Mouse (Mus musculus) cerebral cortex, adult 2 months (tissue): ENCODE data around the gene Xrcc3.

Experiments
- WGBS: fragments of 180-500 bp; shearing (Covaris S2); methylation state at CpG from one replicate; pipeline ENCODE4 v1.1.7; 2018; 5-methylcytosine and 5-hydroxymethylcytosine counted together

The Xrcc3 gene

GRCm38 (mm10) chr12:111816528-111816927 lies 2.9 kb upstream of the Xrcc3 start:
- WGBS = 36% methylated on average over 13 of the region's 13 CpGs

- WGBS = 34% methylated on average over 19 of the region's 19 CpGs
Observed at GRCm38 (mm10) chr12:111814769-111815762, 1.4 kb upstream of the Xrcc3 start.

GRCm38 (mm10) chr12:111813111-111813765 lies 435 bp downstream of the Xrcc3 start:
- 5% methylated on average over 27 of the region's 27 CpGs for WGBS

- 72% methylated on average over 12 of the region's 12 CpGs for WGBS
Observed at GRCm38 (mm10) chr12:111812611-111813010, 1.1 kb downstream of the Xrcc3 start.

GRCm38 (mm10) chr12:111812075-111812474 lies 1.6 kb downstream of the Xrcc3 start:
- 89% methylated on average over 13 of the region's 13 CpGs for WGBS

- whole genome bisulfite sequencing = 3% methylated on average over 9 of the region's 9 CpGs
Observed at GRCm38 (mm10) chr12:111809762-111810161, 3.9 kb downstream of the Xrcc3 start.

- 77% methylated on average over 6 of the region's 6 CpGs for WGBS
Observed at GRCm38 (mm10) chr12:111808775-111809174, 4.9 kb downstream of the Xrcc3 start.

- 82% methylated on average over 5 of the region's 5 CpGs for WGBS
Observed at GRCm38 (mm10) chr12:111803538-111803937, 10.1 kb downstream of the Xrcc3 start.

- WGBS = 54% methylated on average over 10 of the region's 10 CpGs
Observed at GRCm38 (mm10) chr12:111800459-111801183, 13.1 kb downstream of the Xrcc3 start.

- 77% methylated on average over 13 of the region's 13 CpGs for WGBS
Observed at GRCm38 (mm10) chr12:111798493-111798892, 15.2 kb downstream of the Xrcc3 start.

- 50% methylated on average over 8 of the region's 8 CpGs for whole genome bisulfite sequencing
Observed at GRCm38 (mm10) chr12:111797251-111797650, 16.4 kb downstream of the Xrcc3 start.

- WGBS = 81% methylated on average over 28 of the region's 28 CpGs
Observed at GRCm38 (mm10) chr12:111795180-111795895, 18.3 kb downstream of the Xrcc3 start.

- WGBS = 86% methylated on average over 18 of the region's 18 CpGs
Observed at GRCm38 (mm10) chr12:111794526-111795179, 19.0 kb downstream of the Xrcc3 start.

GRCm38 (mm10) chr12:111794102-111794501 lies 19.6 kb downstream of the Xrcc3 start:
- WGBS = 52% methylated on average over 22 of the region's 22 CpGs

- whole genome bisulfite sequencing = 55% methylated on average over 13 of the region's 13 CpGs
Observed at GRCm38 (mm10) chr12:111791474-111792104, 22.1 kb downstream of the Xrcc3 start.

GRCm38 (mm10) chr12:111790631-111791030 lies 23.0 kb downstream of the Xrcc3 start:
- WGBS = 86% methylated on average over 7 of the region's 7 CpGs

- 92% methylated on average over 5 of the region's 5 CpGs for WGBS
Observed at GRCm38 (mm10) chr12:111790090-111790489, 23.6 kb downstream of the Xrcc3 start.

- 88% methylated on average over 6 of the region's 6 CpGs for WGBS
Observed at GRCm38 (mm10) chr12:111787015-111787414, 26.7 kb downstream of the Xrcc3 start.

GRCm38 (mm10) chr12:111785174-111785573 lies 28.5 kb downstream of the Xrcc3 start:
- WGBS = 72% methylated on average over 15 of the region's 15 CpGs

- 92% methylated on average over 1 of the region's 1 CpGs for whole genome bisulfite sequencing
Observed at GRCm38 (mm10) chr12:111779544-111779943, 34.1 kb downstream of the Xrcc3 start.
